Mouse (Mus musculus) T-cell, adult 2 months (primary cell): ENCODE measurements around the gene Orai3.
A peak's percentile ranks its signal among the peaks of the same experiment; 100 is the strongest.
"Not testable (repeated sequence)": the region's sequence is repeated elsewhere in the genome, so short reads cannot be mapped to it uniquely, and the experiment has no call there.

ENCODE experiments used
- DNase-seq: peaks from one replicate; pipeline ENCODE4 v3.0.0; 2022; ENCODE audit warnings: low spot score

Gene Orai3

DNA sequence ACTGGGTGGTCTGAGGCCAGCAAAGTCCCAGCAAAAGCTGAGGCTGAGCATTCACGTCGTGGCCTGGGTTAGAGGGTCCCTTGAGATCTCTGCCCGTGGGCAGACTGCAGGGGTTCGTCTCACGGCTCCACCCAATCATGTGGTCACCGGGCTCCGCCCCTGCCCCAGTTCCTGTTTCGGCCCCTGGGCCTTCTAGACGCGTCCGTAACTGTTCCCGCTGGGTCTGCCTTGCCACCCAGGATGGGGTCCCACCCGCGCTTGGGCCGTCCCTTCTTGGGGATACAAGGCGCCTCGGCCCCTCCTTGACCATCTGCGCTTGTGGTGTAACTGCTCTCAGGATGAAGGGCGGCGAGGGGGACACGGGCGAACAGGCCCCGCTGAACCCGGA is at the start of gene Orai3:
Gene Orai3 (plus strand): TSS at position 165 of the 388 bp plus-strand sequence.
- DNase-seq, result peak; percentile 47

DNA sequence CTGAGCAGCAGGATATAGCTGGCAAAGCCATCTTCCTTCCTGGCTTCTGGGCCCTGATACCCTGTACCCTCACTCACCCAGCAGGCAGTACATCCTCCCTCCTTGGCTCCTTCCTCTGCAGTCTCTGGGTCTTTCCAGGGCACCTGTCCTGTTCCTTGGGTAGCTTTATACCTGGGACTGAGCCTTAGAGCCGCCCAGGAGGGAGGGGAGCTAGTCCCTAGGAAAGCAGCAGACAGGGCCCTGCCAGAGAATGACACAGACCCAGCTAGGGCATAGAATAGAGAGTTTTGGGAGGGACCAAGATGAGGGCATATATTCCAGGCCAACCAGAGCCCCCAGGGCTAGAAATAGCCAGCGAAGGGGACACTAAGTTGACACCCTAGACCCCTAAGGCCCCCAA is 44.1 kb upstream of the Orai3 start:
- no peak for DNase-seq

DNA sequence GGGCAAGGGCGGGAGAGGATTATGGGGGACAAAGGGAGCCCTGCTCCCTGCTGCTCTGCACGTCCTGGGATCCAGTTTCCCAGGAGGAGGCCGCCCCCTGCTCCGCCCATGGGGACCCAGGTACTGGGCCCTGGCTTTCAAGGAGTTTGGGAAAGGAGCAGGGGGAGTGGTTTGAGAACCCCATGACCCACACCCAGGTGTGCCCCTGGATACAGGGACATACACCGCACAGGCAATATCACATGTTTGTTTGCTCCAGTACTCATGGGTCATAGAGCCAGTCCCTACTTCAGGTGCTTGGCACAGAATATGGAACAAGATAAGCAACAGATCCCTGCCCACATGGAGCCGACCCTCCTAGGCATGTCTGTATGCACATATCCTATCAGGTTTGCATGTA is 43.7 kb upstream of the Orai3 start:
- DNase-seq, result no peak

DNA sequence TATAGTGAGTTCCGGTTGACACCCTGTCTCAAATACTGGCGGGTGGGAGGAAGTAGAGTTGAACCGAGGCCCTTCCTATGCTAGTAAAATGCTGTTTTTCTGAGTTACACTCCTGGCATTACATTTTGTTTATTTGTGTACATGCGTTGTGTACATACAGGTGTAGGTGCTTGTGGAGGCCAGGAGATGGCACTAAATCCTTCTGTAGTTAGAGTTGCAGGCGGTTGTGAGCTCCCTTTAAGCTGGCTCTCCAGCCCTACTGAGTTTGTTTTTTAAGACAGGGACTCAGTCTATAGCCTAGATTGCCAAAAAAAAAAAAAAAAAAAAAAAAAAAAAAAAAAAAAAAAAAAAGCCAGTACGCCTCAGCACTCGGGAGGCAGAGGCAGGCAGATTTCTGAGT is 41.7 kb upstream of the Orai3 start:
- DNase-seq, result no peak

DNA sequence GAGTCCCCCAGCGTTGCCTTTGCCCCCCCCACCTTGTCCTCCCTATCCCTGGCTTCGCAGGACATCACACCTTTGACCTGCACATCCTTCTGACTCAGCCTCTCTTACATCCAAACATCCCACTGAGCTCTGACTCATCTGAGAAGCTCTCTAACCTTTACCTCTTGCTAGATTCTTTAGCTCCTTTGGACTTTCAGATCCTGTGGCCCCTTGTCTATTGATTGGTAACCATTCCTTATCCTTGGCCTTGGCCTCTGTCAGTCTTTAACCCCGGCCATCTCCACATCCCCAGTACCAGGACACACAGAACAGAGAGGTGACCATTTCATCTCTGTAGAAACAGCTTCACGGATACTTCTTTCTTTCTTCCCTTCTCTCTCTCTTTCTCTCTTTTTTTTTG is 39.4 kb upstream of the Orai3 start:
- DNase-seq, result no peak

DNA sequence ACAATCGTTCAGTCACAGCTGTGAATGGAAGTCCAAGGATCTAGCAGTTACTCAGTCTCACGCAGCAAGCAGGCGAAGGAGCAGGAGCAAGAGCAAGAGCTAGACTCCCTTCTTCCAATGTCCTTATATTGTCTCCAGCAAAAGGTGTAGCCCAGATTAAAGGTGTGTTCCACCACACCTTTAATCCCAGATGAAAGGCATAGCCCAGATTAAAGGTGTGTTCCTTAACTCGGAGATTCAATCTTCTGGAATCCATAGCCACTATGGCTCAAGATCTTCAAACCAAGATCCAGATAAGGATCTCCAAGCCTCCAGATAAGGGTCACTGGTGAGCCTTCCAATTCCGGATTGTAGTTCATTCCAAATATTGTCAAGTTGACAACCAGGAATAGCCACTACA is 37.5 kb upstream of the Orai3 start, which contains the start of gene Ctf2:
Gene Ctf2 (minus strand): TSS at position 101 of the 400 bp plus-strand sequence.
- DNase-seq, result not testable (repeated sequence)

DNA sequence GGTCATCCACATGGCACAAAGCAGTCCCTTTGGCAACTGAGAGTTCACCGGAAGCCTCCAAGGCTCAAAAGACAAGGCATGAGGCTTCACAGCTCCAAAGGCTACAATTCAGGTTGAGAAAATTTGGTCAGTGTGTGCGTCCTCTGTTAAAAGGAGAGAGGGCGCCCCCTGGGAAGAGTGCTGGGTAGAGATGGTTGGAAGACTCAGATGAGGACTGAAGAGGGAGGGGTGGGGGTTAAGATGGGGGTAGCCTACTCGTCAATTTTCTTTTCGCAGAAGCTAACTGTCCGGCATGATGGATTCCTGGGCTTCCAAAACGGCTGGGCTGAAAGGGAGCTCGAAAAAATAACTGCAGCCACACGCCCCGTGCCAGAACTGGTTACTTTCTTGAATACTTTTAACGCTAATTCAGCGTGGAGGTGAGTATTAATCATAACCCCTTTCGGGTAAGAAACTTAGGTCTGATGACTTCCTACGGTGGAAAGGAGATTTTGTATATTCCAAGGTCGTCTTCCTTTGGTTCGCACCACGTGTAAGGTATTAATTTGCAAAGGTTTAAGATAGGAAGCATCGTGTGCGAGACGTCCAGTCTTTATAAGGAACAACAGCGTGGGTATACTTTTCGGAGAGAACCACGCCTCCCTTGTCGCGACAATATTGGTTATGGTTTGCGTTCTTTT is 25.1 kb upstream of the Orai3 start, which contains the start of gene Fbxl19:
Gene Fbxl19 (plus strand): TSS at position 178 of the 680 bp plus-strand sequence.
- peak; percentile 59 for DNase-seq

DNA sequence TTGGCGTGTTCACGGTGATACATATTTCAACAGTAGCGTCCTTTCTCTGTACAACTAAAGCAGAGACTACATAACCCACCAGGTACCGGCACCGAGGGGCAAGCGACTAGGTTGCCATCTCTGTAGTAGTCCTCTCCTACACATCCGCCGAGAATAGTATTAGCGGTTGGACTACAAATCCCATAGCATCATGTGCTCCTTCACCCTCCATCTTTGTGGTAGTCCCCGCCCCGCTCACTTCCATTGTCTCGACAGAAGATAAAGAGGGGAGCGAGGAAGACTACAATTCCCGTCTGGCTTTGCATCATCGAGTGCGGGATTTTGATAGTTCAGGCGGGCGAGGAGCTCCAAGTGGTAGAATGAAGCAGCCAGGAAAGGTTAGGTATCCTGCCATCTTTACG is 24.4 kb upstream of the Orai3 start:
- peak; percentile 92 for DNase-seq

DNA sequence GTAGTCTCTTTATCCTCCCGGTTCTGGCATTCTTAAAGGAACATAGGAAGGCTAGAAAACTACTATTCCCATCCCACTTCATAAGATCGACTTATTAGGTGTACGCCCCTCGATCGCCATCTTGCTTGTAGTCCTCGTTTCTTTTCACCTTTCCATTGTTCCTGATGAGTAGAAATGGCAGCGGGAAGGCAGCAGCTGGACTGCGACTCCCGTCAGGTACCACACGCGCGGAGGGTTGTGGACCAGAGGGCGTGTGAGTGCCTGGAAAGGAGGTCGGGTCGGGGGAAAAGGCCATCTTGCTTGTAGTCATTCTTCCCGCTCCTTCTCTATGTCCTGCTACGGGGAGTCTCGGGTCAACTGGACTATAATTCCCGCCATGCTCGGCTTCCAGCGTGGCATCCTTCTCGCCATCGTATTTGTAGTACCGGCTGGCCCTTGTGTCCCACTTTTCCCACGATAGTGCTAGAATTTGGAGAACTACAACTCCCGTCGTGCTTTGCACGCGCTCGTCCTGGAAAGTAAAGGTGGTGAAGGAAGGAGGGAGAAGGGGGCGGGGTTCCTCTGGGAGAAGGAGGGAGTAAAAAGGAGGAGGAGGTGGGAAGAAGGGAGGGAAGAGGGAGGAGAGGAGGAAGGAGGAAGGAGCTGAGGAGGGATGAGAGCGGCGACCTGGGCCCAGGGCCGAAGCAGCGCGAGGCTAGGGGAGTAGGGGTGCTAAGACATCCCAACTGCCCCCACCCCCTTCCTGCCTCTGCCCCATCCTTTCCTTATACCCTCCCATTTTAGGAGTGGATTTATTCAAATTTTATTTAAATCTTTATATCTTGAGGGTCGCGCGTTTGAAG is 23.7 kb upstream of the Orai3 start:
- peak; percentile 73 for DNase-seq

DNA sequence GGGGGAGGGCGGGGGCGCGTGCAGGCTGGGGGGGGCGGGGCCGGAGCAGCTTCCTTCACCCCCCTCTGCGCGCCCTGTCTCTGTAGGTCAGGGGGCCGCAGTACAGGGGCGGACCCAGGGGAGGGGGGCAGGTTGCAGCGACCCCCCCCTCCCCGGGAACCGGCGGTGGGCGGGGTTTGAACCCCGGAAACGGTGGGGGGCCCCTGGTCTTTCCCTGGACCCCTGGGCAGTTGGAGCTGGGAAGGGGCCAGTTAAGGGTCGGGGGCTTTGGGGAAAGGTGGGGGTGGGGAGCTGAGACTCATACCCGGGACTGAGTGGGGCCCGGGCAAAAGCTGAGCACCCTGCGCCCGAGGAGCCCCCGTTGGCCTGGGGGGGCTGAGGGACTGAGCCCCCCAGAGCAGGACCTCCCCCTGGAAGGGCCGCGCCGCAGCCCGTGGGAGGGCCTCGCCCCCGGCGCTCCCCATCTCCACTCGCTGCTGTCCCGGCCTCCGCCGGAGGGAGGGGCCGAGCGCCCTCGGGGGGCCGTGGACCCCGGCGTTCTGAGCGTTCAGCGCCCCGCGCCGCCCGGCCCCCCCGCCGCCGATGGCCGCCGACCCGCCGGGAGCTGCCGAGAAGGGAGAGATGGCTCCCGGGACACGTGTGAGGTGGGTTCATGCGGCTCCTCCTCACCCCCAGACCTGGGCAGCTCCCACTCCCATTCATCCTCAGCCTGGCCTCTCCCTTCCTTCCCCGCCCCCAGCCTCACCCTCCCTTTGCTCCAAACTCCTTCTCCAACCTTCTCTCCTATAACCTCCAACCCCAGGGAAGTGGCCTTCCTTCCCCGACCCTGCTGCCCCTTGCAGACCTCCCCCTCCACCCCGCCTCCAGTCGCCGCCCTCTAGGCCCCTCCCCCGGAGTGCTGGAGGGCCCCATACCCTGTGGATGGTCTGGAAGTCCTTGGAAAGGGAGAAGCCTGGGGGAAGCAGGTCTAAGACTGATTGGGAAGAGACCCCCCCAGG is 22.8 kb upstream of the Orai3 start:
- DNase-seq, result no peak

DNA sequence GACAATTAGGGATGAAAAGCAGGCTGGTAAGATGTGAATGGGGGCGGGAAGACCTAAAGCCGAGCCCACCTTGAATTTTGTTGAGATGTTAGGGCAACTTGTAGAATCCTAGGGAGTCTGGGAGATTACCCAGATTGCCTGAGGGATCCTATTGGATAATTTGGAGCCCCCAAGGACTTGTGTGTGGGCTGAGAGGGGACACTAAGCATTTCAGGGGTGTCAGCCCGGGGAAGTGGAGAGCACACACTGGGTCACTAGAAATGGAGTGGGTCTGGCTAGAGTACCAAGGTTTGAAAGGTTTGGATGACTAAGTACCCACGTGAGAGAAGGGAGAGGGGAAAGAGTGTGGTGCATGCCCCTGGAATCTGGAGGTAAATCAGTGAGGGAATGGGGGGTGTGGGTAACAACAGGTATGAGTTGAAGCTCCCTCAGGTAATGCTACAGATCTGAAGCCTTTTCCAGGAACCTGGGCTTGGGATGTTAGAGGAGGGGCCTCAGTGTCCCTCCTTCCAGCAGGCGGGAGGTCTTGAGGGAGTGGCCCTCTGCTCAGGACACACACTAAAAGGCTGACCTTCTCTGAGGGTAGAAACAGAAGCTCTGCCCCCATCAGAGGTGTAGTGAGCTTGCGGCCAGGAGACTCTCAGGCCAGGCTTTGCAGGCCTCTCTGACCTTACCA is 21.9 kb upstream of the Orai3 start:
- no peak for DNase-seq

DNA sequence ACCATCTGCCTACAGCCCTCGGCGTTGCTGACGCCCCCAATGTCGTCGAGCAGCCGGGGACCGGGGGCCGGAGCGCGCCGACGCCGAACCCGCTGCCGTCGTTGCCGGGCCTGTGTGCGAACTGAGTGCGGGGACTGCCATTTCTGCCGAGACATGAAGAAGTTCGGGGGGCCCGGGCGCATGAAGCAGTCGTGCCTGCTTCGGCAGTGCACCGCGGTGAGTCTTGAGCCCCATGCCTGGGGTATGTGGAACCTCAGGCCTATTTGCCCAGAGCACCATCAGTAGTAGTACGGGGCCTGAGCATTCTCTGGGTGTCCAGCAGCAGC is 21.4 kb upstream of the Orai3 start:
- no peak for DNase-seq

DNA sequence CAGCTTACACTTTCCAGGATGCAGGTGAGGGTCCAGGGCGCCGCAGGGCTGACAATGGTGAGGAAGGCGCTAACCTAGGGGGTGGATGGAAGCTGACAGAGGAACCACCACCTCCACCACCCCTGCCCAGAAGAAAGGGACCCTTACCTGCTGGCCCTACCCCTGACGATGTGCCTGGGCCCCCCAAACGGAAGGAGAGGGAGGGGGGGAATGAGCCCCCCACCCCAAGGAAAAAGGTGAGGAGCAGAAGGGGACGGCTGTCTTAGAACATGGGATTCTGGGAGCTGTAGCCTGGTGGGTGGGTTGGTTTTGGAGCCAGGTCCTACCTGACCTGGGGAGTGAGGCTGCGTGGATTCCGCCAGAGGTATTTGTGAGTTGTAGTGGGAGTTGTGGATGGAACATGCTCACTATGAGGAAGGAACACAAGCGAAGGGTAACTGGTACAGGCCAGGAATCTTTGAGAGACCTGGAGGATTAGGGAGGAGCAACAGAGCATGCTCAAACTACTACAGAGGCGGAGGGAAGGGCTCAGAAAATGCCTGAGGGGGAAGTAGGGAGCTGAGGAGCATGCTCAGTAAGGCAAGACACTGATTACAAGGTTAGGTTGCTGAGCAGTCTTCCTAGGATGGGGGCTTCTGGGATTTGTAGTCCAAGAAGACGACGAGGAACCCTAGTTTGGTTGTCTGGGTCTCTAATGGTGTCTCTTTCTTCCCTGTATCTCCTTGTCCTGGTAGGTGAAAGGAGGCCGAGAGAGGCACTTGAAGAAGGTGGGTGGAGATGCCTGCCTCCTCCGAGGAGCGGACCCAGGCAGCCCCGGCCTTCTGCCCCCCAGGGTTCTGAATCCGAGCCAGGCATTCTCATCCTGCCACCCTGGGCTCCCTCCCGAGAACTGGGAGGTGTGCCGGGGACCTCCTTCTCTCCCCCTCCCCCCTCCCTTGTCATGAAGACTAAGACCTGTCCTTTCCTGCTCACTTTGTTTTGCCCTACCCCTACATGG is 19.2 kb upstream of the Orai3 start:
- DNase-seq, result no peak

DNA sequence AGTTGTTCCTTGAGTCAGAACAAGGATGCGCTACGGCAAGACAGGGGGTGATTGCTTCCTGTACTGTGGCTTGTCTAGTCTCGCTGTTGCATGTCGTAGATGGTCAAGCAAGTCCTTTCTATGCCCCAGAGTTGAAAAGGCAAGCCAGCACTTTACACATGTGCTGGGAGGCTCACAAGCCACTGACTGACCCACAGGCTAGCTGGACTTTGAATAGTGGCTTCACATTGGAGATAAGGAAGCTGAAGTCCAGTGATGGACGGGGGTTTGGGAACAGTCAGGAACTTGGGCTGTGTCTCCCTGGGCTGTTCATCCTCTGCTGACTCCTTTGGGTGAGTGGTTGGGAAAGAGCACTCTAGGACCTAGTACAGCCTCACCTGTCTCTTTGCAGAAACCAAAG is 18.0 kb upstream of the Orai3 start:
- no peak for DNase-seq

DNA sequence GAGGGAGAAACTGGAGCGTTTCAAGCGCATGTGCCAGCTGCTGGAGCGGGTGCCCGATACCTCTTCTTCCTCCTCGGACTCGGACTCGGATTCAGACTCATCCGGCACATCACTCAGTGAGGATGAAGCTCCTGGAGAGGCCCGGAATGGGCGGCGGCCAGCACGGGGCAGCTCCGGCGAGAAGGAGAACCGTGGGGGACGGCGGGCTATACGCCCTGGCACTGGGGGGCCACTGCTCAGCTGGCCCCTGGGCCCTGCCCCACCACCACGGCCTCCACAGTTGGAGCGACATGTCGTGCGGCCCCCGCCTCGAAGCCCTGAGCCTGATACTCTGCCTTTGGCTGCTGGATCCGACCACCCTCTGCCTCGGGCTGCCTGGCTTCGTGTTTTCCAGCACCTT is 17.5 kb upstream of the Orai3 start:
- no peak for DNase-seq

DNA sequence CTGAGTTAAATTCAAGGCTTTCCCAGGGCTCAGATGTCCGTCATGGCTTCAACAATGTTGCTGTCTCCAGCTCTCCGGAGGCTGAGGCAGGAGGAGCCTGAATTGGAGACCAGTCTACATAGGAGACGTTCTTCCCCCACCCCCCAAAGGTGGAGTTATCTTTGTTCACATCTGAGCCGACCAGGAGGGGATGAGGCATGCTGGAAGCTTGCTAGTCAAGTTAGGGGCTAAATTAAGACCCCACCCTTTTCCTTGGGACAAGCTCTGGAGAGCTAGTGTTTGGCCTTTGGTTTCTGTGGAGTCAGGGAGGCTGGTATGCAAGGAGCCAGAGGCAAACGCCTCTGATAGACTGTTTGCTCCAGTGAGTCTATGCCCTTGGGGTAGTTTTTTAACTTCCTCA is 16.5 kb upstream of the Orai3 start:
- DNase-seq, result no peak

DNA sequence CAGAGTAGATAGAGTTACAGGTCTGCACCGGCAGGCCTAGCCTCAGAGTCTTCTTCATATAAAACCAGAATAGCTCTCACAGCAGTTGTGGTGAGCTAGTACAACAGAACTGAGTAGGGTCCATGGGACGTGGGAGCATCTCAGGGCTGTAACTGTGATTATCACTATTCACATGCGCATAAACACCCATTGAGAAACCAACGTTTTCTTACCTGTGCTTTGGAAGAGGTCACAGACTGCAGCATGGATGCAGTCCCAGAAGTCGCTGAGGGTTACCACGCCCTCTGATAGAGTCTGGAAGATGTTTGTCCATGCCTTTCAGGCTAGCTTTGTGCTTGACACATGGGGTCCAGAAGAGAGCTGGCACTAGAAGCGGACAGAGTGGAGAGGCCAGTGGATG is 15.9 kb upstream of the Orai3 start:
- no peak for DNase-seq

DNA sequence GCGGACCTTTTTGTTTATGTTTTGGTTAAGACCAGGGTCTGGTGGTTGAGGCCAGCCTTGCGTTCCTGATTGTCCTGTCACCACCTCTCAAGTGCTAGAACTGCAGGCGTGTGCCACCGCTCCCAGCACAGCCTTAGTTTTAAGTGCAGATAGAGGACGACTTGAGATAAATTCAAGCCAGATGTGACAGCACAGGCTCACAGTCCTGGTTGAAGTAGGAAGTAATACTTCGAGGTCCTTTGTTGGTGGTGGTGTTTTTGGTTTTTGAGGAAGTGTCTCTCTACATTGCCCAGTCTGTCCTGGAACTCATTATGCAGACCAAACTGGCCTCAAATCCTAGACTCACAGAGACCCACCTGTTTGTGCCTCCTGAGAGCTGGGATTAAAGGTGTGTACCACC is 9.9 kb upstream of the Orai3 start:
- DNase-seq, result no peak

DNA sequence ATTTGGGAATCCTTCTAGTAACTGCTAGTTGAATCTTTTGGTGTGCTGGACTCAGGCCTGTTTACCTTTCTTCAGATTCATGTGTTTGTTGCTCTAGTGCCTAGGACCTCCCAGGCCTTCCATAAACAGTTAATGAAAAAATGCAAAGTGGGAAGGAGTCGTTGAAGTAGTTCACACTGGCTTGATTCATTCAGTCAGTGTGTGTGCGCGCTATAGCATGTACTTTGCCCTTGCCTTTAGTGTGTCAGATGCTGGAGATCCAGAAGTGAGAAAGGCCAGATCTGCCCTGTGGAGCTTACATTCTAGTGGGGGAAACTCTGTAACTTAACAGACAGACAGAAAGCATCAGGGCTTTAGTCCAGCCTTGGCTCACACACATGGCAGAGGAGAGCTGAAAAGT is 9.1 kb upstream of the Orai3 start:
- DNase-seq, result no peak

DNA sequence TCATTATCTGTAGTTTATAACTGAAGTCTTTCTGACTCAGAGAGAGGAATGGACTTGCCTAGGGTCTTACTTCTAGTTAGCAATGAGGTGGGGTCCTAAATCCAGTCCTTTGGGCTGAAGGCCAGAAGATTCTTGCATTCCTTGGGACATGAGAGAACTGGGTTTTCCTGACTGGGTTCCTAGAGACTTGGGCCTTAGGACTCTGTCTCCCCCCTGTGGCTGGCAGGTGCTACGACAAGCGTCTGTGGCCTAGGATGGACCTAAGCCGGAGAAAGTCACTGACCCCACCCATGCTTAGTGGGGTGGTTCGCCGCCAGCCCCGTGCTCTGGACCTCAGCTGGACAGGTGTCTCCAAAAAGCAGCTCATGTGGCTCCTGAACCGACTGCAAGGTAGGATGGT is 8.6 kb upstream of the Orai3 start:
- peak; percentile 42 for DNase-seq

DNA sequence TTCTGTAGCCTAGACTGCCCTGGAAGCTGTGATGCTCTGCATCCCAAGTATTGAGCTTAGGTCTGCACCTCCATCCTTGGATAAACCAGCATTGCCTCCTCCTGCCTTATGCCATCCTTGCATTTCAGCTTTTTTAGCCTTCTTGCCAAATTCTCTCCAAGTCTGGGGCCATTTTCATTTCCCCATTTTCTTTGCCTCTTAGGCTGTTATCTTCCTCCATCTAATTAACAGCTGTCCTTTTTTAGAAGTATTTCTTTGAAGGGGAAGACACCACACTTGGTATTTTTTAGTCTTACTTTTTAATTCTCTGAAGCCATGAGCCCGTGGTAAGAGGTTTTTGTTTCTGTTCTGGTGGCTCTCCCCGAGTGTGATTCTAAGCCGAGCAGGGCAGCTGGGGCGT is 6.0 kb upstream of the Orai3 start:
- DNase-seq, result no peak
